Mouse (Mus musculus) T-helper 1 cell (primary cell): Measurements from ENCODE around the gene Cxcr2.

Experiments
- in situ Hi-C: fragments of 300-600 bp; cut with MboI, MseI; formaldehyde crosslinking; loops from one replicate; pipeline ENCODE4 v1.15.1; 2025; ENCODE audit warnings: high pct_unique_total_duplicates

The Cxcr2 gene

DNA sequence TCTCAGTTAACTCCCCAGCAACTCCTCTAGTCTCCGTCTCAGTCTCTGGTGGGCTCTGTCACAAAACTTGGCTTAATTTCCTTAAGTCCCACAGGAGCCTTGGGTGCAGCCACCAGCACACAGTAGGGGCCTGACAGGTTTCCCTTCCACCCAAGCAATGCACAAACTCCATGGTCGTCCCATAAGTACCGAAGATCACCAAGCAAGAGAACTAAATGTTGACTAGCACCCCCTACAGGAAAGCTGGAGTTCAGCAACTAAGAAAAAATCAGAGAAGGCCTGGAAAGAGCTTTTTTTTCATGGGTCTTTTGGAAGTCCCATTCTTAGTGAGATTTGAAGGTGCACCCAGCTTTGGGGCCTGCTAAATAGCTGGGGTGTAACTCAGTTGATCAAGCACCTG lies 14.4 kb upstream of the Cxcr2 start:
- in situ Hi-C loops = no loop called here

DNA sequence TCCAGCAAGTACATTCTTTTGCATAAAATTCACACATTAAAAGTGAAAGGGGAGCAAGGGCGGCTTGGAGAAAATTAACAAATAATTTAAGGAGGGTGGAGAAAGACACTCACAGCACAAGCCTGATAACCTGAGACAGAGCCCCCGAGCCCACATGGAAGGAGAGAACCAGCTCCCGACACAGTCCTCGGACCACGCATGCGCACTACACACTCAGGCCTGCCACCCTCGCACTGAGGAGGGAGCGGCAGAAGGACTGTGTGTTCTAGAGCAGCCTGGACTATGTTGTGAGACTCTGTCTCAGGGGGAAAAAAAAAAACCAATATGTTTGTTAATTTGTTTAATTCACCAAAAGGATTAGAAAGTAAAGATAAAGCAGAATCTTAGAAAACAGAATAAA lies 12.0 kb upstream of the Cxcr2 start:
- in situ Hi-C loops = no loop called here

DNA sequence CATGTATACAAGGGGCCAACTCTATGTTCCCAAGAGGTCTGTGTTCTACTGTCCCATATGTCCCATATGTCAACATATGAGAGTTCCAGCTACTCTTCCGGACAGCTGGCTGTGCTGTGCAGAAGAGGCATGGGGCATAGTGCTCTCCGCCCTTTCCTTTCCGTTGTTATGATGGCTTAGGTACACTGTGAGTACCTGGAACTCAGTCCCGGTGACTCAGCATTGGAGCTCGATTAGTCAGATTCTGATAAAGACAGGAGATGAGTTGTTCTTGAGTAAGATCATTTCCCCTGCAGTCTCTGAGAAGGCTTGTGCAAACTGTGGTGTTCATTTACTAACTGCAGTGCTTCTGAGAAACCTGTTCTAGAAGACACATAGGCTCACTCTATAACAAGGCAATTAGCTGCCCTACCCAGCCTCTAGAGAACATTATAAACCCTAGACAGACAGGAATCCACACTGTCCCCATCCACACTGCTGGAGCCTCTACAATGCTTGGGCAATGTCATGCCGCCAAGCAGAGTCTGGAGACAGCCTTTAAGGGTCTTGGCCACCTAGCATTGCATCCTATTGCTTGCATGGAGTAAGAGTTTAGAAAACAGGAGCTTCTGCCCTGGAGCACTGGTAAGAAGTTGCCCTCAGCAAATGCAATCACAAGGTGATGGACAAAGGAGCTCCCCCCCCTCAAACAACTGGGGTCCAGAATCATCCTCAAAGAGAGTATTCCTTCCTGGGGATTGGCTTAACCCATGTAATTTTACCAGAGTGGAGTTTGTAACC lies 4.5 kb upstream of the Cxcr2 start:
- in situ Hi-C loops = no loop called here

DNA sequence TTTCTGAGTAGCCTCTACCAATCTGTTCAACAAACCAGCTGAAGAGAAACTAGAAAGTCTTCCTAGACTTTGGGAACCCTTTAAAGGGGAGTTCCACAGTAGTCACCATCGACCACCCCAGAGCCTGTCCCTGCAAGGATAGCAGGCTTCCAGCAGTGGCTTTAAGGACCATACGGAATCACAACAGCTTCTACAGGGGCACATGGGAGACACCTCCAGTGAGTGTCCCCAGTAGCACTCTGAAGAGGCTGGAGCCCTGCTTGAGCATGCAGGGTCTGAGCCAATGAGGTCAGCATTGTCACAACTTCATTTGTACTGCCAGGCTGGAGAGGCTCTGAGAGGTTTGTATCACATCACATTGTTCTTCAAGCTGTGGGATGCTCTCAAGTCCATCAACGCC lies 3.7 kb upstream of the Cxcr2 start:
- in situ Hi-C loops = loop anchor here (25.0 kb wide), 1 partner anchor 862 kb away; no protein-coding TSS in a partner anchor

DNA sequence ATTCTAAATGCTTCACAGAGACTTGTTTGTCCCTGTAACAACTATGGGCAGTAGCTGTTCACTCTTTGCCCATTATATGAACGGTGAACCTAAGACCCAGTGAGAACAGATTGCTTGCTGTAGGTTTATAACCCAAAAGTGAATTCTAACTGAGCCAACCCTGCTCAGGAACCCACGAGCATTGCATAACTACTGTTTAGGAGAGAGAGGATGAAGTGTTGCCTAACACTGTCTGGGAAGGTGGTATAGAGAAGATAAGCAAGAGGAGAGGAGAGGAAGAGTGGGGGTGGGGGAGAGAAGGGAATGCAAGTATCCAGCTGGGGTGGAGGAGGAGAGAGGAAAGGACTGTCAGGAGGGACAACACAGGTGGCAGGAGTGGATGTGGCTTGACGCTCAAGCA lies 2.7 kb upstream of the Cxcr2 start:
- in situ Hi-C loops = loop anchor here (25.0 kb wide), 1 partner anchor 861 kb away; no protein-coding TSS in a partner anchor

DNA sequence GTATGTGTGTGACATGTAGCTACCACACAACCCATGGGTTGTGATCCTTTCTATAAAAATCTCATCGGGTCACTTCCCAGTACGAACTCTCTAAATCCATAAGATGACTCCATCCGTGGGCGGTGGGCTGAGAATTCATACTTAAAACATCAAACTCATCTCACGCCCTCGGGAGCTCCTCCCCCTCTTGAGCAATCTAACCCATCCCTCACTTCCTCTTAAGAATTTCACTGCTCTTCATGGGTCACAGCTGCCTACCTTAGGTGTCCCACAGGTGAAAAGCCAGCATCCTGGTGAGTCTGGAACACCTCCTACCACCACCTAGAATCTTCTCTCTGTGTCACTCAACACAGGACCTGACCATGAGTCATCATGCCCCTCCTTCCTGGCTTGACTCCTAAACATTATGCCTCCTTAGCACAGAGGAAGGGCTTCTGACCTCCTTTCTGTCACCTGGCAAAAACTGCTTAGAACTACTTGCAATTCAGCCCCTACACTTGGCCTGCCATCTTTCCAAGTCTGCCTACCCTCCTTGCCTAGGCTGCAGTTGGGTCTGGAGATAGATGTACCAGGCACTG lies 1.7 kb downstream of the Cxcr2 start:
- in situ Hi-C loops = loop anchor here (25.0 kb wide), 1 partner anchor 857 kb away; no protein-coding TSS in a partner anchor

DNA sequence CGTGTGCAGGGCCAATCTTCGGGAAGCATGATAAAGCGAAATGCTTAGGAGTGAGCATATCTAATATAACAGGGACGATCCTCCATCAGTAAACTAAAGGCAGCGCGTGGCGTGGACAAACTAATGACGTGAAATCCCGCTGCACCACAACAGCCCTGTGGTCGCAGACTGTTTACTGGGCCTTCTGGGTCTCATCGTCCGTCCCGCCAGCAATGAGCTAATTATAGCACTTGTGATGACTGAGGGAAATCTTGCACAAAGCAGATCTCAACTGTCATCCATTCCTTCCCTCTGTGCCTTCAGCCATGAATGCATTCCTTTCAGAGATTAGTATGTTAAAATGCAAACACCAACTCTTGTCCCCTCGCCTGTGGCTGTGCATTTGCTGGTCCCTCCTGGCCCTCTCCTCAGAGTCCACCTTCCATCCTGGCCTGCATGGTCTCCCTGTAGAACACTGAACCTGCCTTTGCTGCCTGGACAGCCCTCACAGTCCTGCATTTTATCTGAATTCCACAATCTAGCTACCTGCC lies 2.7 kb downstream of the Cxcr2 start:
- in situ Hi-C loops = loop anchor here (25.0 kb wide), 1 partner anchor 856 kb away; no protein-coding TSS in a partner anchor

DNA sequence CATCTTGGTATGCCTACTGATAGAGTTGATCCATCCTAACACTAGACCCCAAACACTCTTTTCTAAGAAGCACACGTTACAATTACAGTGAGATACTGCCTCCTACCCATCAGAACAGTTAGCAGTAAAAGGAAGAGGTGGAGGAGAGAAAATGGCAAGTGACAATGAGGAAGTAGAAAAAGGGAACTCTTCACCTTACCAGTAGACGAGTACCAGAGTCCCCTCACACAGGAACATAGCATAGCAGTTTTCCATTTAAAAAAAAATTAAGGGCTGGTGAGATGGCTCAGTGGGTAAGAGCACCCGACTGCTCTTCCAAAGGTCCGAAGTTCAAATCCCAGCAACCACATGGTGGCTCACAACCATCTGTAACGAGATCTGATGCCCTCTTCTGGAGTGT lies 5.8 kb downstream of the Cxcr2 start:
- in situ Hi-C loops = loop anchor here (25.0 kb wide), 1 partner anchor 853 kb away; no protein-coding TSS in a partner anchor

DNA sequence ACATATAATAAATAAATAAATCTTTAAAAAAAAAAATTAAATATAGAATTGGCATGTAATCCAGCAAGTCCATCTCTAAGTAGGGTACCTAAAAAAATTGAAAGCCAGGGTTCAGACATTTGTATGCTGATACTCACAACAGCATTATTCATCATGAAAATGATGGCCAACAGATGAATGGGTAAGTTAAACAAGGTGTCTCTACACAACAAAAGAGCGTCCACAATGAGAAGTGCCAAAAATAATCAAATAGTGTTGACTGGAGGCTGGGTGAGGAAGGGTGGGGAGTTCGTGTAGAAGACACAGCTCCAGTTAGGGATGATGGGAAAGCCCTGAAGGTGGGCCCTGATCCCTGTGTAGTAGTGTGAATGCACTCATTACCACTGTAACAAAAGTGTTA lies 6.2 kb downstream of the Cxcr2 start:
- in situ Hi-C loops = loop anchor here (25.0 kb wide), 1 partner anchor 852 kb away; no protein-coding TSS in a partner anchor

DNA sequence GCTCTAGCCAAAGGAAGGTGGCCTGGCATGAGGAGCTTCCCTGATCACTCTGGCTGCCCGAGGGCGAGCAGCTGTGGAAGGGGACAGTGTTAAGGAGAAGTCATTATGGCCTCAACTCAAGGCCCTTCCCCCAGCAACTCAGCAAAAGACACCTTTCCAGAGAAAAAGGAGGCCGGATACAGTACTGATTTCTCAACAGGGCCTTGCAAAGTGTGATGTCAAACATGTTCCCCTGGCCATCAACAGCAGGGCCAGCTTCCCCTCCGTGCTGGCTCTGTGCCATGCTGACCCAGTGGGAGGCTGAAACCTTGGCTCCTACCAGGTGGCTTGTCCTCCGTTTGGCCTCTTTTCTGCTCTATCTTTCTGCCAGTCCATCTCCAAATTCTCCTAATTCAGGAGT lies 13.3 kb downstream of the Cxcr2 start:
- in situ Hi-C loops = loop anchor here (25.0 kb wide), 1 partner anchor 845 kb away; no protein-coding TSS in a partner anchor

DNA sequence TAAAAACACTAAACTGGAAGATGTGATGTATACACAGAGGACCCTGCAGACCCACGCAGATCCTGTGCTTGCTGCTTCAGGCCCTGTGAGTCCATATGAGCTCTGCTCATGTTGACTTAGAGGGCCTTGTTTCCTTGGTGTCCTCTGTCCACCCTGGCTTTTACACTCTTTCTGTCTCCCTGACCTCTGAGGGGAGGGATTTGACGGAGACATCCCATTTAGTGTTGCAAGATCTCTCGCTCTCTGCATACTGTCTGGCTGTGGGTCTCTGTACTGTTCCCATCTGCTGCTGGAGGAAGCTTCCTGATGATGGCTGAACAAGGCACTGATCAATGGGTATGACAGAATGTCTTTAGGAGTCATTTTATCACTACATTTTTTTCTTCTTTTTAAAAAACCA lies 15.9 kb downstream of the Cxcr2 start:
- in situ Hi-C loops = loop anchor here (25.0 kb wide), 1 partner anchor 843 kb away; no protein-coding TSS in a partner anchor

DNA sequence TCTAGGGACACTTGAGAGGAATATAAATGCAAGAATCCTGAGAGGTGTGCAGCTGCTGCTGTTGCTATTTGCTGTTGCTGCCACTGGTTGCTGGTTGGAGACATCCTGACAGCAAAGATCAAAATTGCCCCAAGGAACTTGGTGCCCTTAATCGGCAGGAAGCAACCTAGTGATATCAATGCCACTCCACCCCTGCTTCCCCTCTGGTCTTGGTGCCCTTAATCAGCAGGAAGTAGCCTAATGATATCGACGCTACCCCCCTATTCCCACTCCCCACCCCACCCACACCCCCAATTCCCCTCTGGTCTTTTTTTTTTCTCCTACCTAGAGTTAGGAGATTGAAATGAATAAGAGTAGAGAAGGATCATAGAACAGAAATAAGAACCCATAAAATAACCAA lies 18.9 kb downstream of the Cxcr2 start:
- in situ Hi-C loops = loop anchor here (25.0 kb wide), 1 partner anchor 840 kb away; no protein-coding TSS in a partner anchor

DNA sequence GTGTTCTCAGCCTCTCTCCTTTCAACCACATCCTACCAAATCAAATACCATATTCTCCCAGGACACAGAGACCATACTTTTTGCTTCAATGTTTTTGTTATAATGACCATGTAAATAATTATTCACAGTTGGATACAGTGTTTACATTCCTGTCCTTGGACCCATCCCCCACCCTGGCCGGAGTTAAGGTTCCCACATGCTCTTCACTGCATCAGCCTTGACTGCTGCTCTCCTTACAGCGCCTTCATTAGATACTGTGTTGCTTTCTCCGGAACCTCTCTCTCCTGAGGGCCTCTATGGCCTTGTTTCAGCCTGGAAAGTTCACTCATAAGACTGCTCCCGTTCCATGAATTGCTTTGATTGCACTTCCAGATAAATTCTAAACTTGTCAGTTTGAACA lies 21.9 kb downstream of the Cxcr2 start:
- in situ Hi-C loops = no loop called here

DNA sequence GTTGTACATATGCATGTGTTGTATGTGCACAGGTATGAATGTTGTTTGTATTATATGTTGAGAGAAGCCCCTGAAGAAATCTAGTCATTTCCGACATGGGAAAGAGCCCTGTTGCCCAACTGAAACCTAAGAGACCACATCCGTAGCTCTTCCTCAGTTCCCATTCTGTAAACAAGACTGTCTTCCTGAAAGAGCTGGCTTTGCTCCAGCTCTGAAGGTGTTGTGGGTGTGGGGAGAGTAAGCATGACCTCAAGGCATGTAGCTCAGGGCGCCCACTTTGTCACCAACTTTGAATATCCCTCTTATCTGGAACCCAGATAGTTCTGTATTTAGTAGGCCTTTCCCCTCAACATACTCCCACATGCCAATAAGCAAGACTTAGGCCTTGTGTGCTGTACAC lies 24.8 kb downstream of the Cxcr2 start:
- in situ Hi-C loops = no loop called here

DNA sequence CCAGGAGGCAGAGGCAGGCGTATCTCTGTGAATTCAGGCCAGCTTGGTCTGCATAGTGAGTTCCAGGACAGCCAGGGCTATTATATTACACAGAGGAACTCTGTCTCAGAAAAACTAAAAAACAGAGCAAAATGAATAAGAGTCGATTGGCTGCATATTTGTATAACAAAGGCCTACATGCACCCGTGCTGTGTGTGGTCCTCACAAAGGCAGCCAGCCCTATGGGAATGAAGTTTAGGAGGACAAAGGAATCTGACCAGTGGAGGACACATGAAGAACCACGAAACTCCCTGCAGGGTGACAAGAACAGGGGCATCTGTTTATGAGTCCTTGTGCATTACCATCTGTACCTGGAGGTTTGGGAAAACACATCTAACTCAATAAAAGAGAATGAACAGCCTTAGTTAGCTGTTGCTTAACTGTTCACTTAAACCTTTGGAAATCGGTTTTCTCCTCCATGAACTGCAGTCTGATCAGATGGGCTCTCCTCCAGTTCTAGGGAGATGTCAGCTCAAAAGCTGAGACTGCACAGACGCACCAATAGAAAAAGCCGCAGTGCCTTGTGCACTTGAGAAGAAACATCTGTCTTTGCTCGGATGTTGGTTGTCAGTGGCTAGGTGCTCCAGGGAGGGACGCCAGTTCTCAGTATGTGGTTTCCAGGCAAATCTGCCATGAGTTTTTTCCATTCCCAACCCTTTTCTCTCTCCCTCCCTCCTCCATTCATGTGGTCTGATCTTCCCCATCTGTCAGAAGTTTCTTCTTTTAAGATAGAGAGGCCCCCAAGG lies 26.0 kb downstream of the Cxcr2 start:
- in situ Hi-C loops = no loop called here

DNA sequence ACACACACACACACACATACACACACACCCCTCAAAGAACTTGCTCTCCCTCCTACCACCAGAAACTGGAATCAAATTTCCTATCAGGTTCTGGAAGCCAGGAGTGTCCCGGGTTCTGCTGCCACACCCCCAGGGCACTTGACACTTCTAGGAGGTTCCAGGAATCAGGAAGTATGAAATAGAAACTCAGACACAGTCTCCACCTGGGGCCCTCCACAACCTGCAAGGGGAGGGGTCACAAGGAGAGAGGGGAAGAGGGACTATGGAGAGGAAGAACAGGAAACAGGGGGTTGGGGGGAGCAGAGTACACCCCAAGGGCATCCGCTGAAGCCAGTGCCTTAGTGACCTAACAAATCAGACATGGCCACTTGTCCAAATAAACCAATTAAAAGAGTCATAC lies 27.7 kb downstream of the Cxcr2 start:
- in situ Hi-C loops = no loop called here

DNA sequence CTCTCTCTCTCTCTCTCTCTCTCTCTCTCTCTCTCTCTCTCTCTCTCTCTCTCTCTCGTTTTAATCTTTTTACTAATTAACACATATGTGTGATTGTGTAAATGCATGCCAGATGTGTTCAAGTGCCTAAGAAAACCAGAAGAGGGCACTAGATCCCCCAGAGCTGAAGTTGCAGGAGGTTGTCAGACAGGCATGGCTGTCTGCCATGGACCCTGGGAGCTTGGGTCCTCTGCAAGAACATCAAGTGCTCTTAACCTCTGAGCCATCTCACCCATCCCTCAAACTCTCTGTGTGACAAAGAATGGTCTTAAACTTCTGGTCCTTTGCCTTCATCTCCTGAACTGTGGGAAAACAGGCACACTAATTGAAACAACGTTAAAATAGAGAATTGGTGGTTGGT lies 29.2 kb downstream of the Cxcr2 start:
- in situ Hi-C loops = no loop called here

DNA sequence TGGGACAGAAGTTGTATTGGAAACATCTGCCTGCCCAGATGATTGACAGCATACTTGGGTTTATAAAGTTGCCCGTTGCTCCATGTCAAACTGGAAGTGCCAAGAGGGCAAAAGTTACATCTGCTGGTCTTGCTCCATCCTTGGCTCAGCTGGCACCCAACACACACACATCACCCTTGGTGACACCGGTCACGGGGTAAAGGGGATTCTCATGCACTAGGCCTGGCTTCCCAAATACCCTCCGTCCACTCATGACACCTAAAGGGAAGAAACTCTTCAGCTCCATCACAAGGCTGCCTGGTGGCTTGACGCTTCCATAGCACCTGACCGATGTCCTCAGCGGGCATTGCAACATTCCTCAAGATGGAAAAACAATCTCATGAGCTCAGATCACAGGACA lies 36.7 kb downstream of the Cxcr2 start:
- in situ Hi-C loops = no loop called here

DNA sequence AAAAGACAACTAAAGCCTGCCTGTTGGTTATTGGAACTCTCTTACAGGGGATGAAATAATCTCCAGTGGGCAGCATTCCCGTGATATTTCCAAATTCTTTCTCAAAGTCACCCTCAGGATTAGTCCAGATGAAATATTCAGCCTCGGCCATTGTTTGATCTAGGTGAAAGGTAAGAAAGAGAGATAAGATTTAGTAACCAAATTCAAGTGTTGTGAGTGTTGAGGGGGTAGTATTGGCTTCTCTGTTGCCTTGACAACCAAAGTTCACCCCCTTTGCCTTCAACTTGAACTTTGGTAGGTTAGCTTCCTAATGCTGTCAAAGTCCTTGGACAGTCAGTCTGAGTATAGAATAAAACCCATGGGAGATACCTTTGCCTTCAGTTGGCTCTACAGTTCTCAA lies 38.9 kb downstream of the Cxcr2 start:
- in situ Hi-C loops = no loop called here

DNA sequence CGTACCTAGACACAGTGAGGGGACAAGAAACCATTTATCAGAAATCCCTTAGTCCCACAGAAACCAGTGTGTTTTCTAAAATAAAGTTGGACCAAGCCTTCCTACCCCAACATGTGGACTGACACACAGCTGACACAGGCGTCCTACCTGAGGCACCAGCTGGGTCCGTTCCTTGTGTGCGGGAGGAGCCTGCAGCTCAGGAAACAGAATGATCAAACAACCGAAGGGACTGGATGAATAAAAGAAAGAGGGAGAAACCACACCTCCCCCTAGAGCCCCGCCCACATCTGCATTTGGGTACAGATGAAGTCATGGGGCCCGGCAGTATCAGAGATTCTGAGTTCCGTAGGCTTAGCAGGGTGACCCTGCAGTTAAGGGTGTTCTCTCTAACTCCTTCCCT lies 40.7 kb downstream of the Cxcr2 start, which contains the start of gene Cxcr1:
Cxcr1 (minus strand) TSS at position 187 of the 400 bp plus-strand sequence.
- in situ Hi-C loops = no loop called here

DNA sequence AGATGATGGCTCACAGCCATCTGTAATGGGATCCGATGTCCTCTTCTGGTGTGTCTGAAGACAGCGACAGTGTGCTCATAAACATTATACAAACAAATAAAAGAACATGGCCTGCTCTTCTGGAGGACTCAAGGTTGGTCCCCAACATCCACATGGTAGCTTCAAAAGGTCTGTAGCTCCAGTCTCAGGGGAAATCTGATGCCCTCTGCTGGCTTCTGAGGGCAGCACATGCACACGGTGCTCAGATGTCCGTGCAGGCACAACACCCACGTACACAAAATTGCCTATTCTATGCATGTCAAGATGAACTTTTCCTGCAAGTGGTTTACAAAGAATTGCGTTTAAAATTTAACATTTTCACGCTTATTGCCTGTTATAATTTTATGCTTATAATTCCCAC lies 42.2 kb downstream of the Cxcr2 start:
- in situ Hi-C loops = no loop called here
